Mouse (Mus musculus): ENCODE measurements at regions not wholly inside any gene's neighbourhood (a gene's known extent, or its start where the extent isn't known, plus 50 kb on each side); places are given as distances from the start of the nearest gene placed in this dataset.

DNA sequence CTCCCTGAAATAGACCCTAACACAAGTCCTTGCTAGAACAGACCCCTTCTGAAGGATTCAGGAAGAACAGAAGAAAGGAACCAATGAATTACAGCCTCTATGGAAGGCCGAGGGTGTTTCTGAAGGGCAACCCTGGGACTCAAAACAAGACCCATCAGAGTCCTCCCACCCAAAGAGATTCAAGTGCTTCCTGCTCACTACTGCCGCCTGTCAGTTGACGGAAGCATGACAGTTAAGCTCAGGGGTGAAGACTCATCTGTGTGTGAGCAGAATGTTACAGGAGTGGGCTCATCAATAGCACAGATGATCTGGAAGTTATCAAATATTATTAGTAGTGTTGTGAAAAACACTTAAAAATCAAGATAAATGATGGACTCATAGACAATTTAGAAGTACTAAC lies 411.9 kb upstream of the Slc35b3 start:
- TF ChIP-seq CHD1 (IDR thresholded peaks at IDR 0.05; ENCODE audit: low read depth, low read length) (no peak), CTCF (IDR thresholded peaks at IDR 0.05 in 2 of 3, conservative IDR thresholded peaks at IDR 0.05 in 1 of 3; ENCODE audit: control insufficient read depth in 1 of 3, insufficient read depth in 1 of 3, low read depth in 2 of 3, low read length in 3 of 3, poor library complexity in 1 of 3, severe bottlenecking in 1 of 3) (no peak; a peak in 2 of 6 replicates), ZC3H11A (IDR thresholded peaks at IDR 0.05; ENCODE audit: low read depth, low read length) (no peak)
